Mouse (Mus musculus) MEL (cell line): ENCODE results near the gene Strip1. TPM values are rescaled to one million over a fixed set of nuclear protein-coding genes. Genes with fewer than 3 reads are reported as not detected.

Source experiments
- DNase-seq: peaks from one replicate; pipeline ENCODE4 v3.0.0; 2011; ENCODE audit warnings: low read depth, low spot score
- H3K27ac ChIP-seq: 2 replicates; pipeline ENCODE4 v1.5.1; 2012; ENCODE audit warnings: low read depth, mild to moderate bottlenecking, control low read depth, low read length, moderate library complexity; ENCODE audit not compliant: control insufficient read depth
- H3K27me3 ChIP-seq, 2 experiments: fragments of 150-350 bp in 1 of 2; sonication (generic) in 1 of 2; 2 replicates each; pipeline ENCODE4 v1.6.1; 2012; ENCODE audit warnings: low read length in 2 of 2, mild to moderate bottlenecking in 2 of 2, improper control_type of control experiment in 1 of 2, moderate library complexity in 1 of 2; ENCODE audit not compliant: insufficient read depth in 2 of 2, control insufficient read depth in 1 of 2
- H3K36me3 ChIP-seq, 2 experiments: 2 replicates each; pipeline ENCODE4 v1.6.1; 2012 to 2014; ENCODE audit warnings: low read length in 2 of 2, improper control_type of control experiment in 1 of 2, inconsistent platforms in 1 of 2, mild to moderate bottlenecking in 1 of 2; ENCODE audit not compliant: insufficient read depth in 2 of 2, control insufficient read depth in 1 of 2
- H3K4me1 ChIP-seq, 2 experiments: fragments of 150-350 bp in 1 of 2; sonication (generic) in 1 of 2; 2 replicates each; pipeline ENCODE4 v1.6.1; 2012; ENCODE audit warnings: low read length in 2 of 2, improper control_type of control experiment in 1 of 2, mild to moderate bottlenecking in 1 of 2; ENCODE audit not compliant: insufficient read depth in 2 of 2, control insufficient read depth in 1 of 2
- H3K4me3 ChIP-seq, 2 experiments: fragments of 150-350 bp in 1 of 2; sonication (generic) in 1 of 2; 2 replicates each; pipeline ENCODE4 v1.5.1; 2012; ENCODE audit warnings: low read depth in 2 of 2, low read length in 2 of 2, mild to moderate bottlenecking in 2 of 2, moderate library complexity in 2 of 2, control low read depth in 1 of 2, improper control_type of control experiment in 1 of 2; ENCODE audit not compliant: control insufficient read depth in 1 of 2, insufficient read depth in 1 of 2
- H3K79me2 ChIP-seq: 2 replicates; pipeline ENCODE4 v1.6.1; 2012; ENCODE audit warnings: mild to moderate bottlenecking, low read length, moderate library complexity; ENCODE audit not compliant: control insufficient read depth, poor library complexity, insufficient read depth
- H3K9ac ChIP-seq: 2 replicates; pipeline ENCODE4 v1.6.1; 2012; ENCODE audit warnings: low read depth, mild to moderate bottlenecking, control low read depth, low read length, moderate library complexity; ENCODE audit not compliant: control insufficient read depth, poor library complexity, severe bottlenecking
- H3K9me3 ChIP-seq: fragments of 150-350 bp; sonication (generic); replicated peaks from 2 replicates; pipeline ENCODE4 v1.6.1; 2012; ENCODE audit warnings: mild to moderate bottlenecking, low read length, improper control_type of control experiment, moderate library complexity; ENCODE audit not compliant: insufficient read depth
- CHD1 ChIP-seq: IDR thresholded peaks from 2 replicates; pipeline ENCODE4 v1.6.1; 2012; ENCODE audit warnings: low read depth, mild to moderate bottlenecking, inconsistent platforms, low read length, improper control_type of control experiment
- CTCF ChIP-seq, 3 experiments: IDR thresholded peaks in 2 of 3; conservative IDR thresholded peaks in 1 of 3; 2 replicates each; pipeline ENCODE4 v1.5.1; 2011 to 2012; ENCODE audit warnings: low read length in 3 of 3, low read depth in 2 of 3, mild to moderate bottlenecking in 2 of 3, improper control_type of control experiment in 1 of 3, inconsistent platforms in 1 of 3, mixed read lengths in 1 of 3, moderate library complexity in 1 of 3; ENCODE audit not compliant: control insufficient read depth in 1 of 3, insufficient read depth in 1 of 3, poor library complexity in 1 of 3, severe bottlenecking in 1 of 3
- GATA1 ChIP-seq: IDR thresholded peaks from 2 replicates; pipeline ENCODE4 v1.6.1; 2011; ENCODE audit warnings: low read depth, low read length, improper control_type of control experiment
- HCFC1 ChIP-seq: IDR thresholded peaks from 2 replicates; pipeline ENCODE4 v1.6.1; 2012; ENCODE audit warnings: low read depth, mild to moderate bottlenecking, inconsistent platforms, low read length, improper control_type of control experiment, moderate library complexity
- KAT2A ChIP-seq: conservative IDR thresholded peaks from 2 replicates; pipeline ENCODE4 v1.6.1; 2012; ENCODE audit warnings: low read depth, low read length, improper control_type of control experiment, inconsistent platforms
- MAFK ChIP-seq: IDR thresholded peaks from 2 replicates; pipeline ENCODE4 v1.6.1; 2011; ENCODE audit warnings: low read depth, mild to moderate bottlenecking, low read length, improper control_type of control experiment, borderline replicate concordance
- MXI1 ChIP-seq: IDR thresholded peaks from 2 replicates; pipeline ENCODE4 v1.6.1; 2011; ENCODE audit warnings: mild to moderate bottlenecking, low read depth, low read length, improper control_type of control experiment
- MYB ChIP-seq: IDR thresholded peaks from 2 replicates; pipeline ENCODE4 v1.6.1; 2011; ENCODE audit warnings: mild to moderate bottlenecking, low read depth, low read length, improper control_type of control experiment
- POLR2AphosphoS2 ChIP-seq: IDR thresholded peaks from 2 replicates; pipeline ENCODE4 v1.6.1; 2011; ENCODE audit warnings: low read length, improper control_type of control experiment
- RCOR1 ChIP-seq: IDR thresholded peaks from 2 replicates; pipeline ENCODE4 v1.6.1; 2012; ENCODE audit warnings: low read depth, mild to moderate bottlenecking, inconsistent platforms, low read length, improper control_type of control experiment
- TCF12 ChIP-seq: IDR thresholded peaks from 2 replicates; pipeline ENCODE4 v1.6.1; 2014; ENCODE audit warnings: low read depth, mild to moderate bottlenecking, inconsistent platforms, low read length, improper control_type of control experiment, moderate library complexity
- UBTF ChIP-seq: IDR thresholded peaks from 2 replicates; pipeline ENCODE4 v1.6.1; 2012; ENCODE audit warnings: low read depth, mild to moderate bottlenecking, inconsistent platforms, low read length, improper control_type of control experiment, moderate library complexity, borderline replicate concordance; ENCODE audit not compliant: insufficient read depth
- USF1 ChIP-seq: IDR thresholded peaks from 2 replicates; pipeline ENCODE4 v1.6.1; 2014; ENCODE audit warnings: low read depth, mild to moderate bottlenecking, inconsistent platforms, low read length, improper control_type of control experiment, moderate library complexity
- USF2 ChIP-seq, 2 experiments: IDR thresholded peaks; 2 replicates each; pipeline ENCODE4 v1.6.1; 2011 to 2012; ENCODE audit warnings: improper control_type of control experiment in 2 of 2, low read length in 2 of 2, borderline replicate concordance in 1 of 2, inconsistent platforms in 1 of 2, low read depth in 1 of 2, mild to moderate bottlenecking in 1 of 2; ENCODE audit not compliant: insufficient read depth in 1 of 2
- ZKSCAN1 ChIP-seq: IDR thresholded peaks from 2 replicates; pipeline ENCODE4 v1.6.1; 2012; ENCODE audit warnings: low read depth, mild to moderate bottlenecking, inconsistent platforms, low read length, improper control_type of control experiment, moderate library complexity
- ZMIZ1 ChIP-seq: IDR thresholded peaks from 2 replicates; pipeline ENCODE4 v1.6.1; 2012; ENCODE audit warnings: low read depth, mild to moderate bottlenecking, inconsistent platforms, low read length, improper control_type of control experiment, moderate library complexity
- ZNF384 ChIP-seq: IDR thresholded peaks from 2 replicates; pipeline ENCODE4 v1.6.1; 2012; ENCODE audit warnings: low read depth, mild to moderate bottlenecking, inconsistent platforms, low read length, improper control_type of control experiment
- polyA plus RNA-seq, 2 experiments: library from polyadenylated mRNA; stranded (reverse) in 1 of 2; unstranded in 1 of 2; fragments of >175 nt in 1 of 2; fragments of >200 nt in 1 of 2; gene quantifications; 2 replicates each; pipeline versions ENCODE4 v1.2.1 to v1.2.4; 2012; ENCODE audit warnings: low replicate concordance in 2 of 2, low read depth in 1 of 2; ENCODE audit not compliant: insufficient read length in 2 of 2, insufficient read depth in 1 of 2, missing spikeins in 1 of 2
- total RNA-seq: library from RNA; depleted of rRNA; stranded (reverse); fragments of 300-350 nt; gene quantifications from 2 replicates; pipeline ENCODE4 v1.2.3, GENCODE M21; 2012

The Strip1 gene
- total and polyA plus RNA-seq, 3 experiments, result 19.8 to 32.9 TPM; not detected in 1

- no peaks in the 10 kb centered on the region for H3K9me3 ChIP-seq
- no peak overlapping the region for H3K4me3 ChIP-seq
- H3K27ac ChIP-seq, result no peak overlapping the region
- TF ChIP-seq MYB, result no peak
- no peak for TF ChIP-seq KAT2A
- no peak for TF ChIP-seq MXI1
- H3K9ac ChIP-seq, result no peak overlapping the region
- H3K27me3 ChIP-seq, result peaks cover 28 to 36% of the 10 kb centered on the region in 2 experiments
- H3K4me1 ChIP-seq, result no peaks in the 10 kb centered on the region
- no peak for DNase-seq
- H3K36me3 ChIP-seq, result no peaks in the 10 kb centered on the region
- no peaks in the 10 kb centered on the region for H3K79me2 ChIP-seq
These were observed 45.0 kb downstream of the Strip1 start for GRCm38 (mm10) chr3:107586504-107586903.

DNA sequence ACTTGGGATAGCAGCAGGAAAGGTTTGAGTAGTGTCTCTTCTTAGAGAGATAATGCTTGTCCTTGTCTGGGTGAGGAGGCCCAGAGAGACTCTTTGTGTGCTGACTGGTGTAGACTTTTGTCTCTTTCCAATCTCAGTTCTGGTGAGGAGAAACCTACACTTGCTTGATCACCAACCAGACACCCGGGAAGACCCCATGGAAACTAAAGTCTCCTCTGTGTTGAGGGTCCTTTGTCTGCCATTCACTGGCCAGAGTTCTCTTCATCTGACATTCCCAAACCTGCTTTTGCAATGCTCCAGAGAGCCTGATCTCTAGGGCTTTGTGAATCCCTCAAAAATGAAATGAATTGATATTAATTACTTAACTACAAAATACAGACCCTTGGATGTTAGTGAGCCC is 47.6 kb downstream of the Strip1 start:
- Histone ChIP-seq H3K27ac (no peak overlapping the region), H3K79me2 (no peaks in the 10 kb centered on the region), H3K9me3 (no peaks in the 10 kb centered on the region), H3K27me3 (peaks cover 22 to 23% of the 10 kb centered on the region in 2 experiments), H3K4me3 (no peak overlapping the region), H3K36me3 (no peaks in the 10 kb centered on the region), H3K4me1 (no peaks in the 10 kb centered on the region), H3K9ac (no peak overlapping the region)
- TF ChIP-seq CTCF (IDR thresholded peaks at IDR 0.05 in 2 of 3, conservative IDR thresholded peaks at IDR 0.05 in 1 of 3; ENCODE audit: control insufficient read depth in 1 of 3, insufficient read depth in 1 of 3, low read depth in 2 of 3, low read length in 3 of 3, poor library complexity in 1 of 3, severe bottlenecking in 1 of 3) (no peak), TCF12 (no peak), ZKSCAN1 (no peak), MXI1 (no peak), ZMIZ1 (no peak), RCOR1 (no peak), GATA1 (no peak), POLR2AphosphoS2 (no peak), USF2 (IDR thresholded peaks at IDR 0.05; ENCODE audit: borderline replicate concordance in 1 of 2, insufficient read depth in 1 of 2, low read depth in 1 of 2, low read length in 2 of 2) (no peak), ZNF384 (no peak)
- DNase-seq, result no peak

- H3K9me3 ChIP-seq, result no peaks in the 10 kb centered on the region
- TF ChIP-seq HCFC1 (no peak), POLR2AphosphoS2 (no peak), CTCF (IDR thresholded peaks at IDR 0.05 in 2 of 3, conservative IDR thresholded peaks at IDR 0.05 in 1 of 3; ENCODE audit: control insufficient read depth in 1 of 3, insufficient read depth in 1 of 3, low read depth in 2 of 3, low read length in 3 of 3, poor library complexity in 1 of 3, severe bottlenecking in 1 of 3) (no peak), USF1 (no peak), ZMIZ1 (no peak), USF2 (IDR thresholded peaks at IDR 0.05; ENCODE audit: borderline replicate concordance in 1 of 2, insufficient read depth in 1 of 2, low read depth in 1 of 2, low read length in 2 of 2) (no peak), UBTF (no peak), MYB (no peak), CHD1 (no peak), KAT2A (no peak), GATA1 (no peak), MAFK (no peak)
These were observed 48.4 kb downstream of the Strip1 start for GRCm38 (mm10) chr3:107582875-107583767.

More at GRCm38 (mm10) chr3:107582875-107583767, 48.4 kb downstream of the Strip1 start:
- no peak for DNase-seq
- no peak overlapping the region for H3K27ac ChIP-seq
- H3K27me3 ChIP-seq, result peaks cover 20 to 21% of the 10 kb centered on the region in 2 experiments
- H3K4me3 ChIP-seq, result no peak overlapping the region
- no peaks in the 10 kb centered on the region for H3K4me1 ChIP-seq
- no peaks in the 10 kb centered on the region for H3K36me3 ChIP-seq
- no peaks in the 10 kb centered on the region for H3K79me2 ChIP-seq
- no peak overlapping the region for H3K9ac ChIP-seq
